Mouse (Mus musculus): Measurements from ENCODE around the gene 2010111I01Rik. TPM values are rescaled to one million over a fixed set of nuclear protein-coding genes. Genes with fewer than 3 reads are reported as not detected.
A peak's percentile ranks its signal among the peaks of the same experiment; 100 is the strongest.

Gene 2010111I01Rik
- polyA plus RNA-seq, 1 experiment, result 174 TPM

DNA sequence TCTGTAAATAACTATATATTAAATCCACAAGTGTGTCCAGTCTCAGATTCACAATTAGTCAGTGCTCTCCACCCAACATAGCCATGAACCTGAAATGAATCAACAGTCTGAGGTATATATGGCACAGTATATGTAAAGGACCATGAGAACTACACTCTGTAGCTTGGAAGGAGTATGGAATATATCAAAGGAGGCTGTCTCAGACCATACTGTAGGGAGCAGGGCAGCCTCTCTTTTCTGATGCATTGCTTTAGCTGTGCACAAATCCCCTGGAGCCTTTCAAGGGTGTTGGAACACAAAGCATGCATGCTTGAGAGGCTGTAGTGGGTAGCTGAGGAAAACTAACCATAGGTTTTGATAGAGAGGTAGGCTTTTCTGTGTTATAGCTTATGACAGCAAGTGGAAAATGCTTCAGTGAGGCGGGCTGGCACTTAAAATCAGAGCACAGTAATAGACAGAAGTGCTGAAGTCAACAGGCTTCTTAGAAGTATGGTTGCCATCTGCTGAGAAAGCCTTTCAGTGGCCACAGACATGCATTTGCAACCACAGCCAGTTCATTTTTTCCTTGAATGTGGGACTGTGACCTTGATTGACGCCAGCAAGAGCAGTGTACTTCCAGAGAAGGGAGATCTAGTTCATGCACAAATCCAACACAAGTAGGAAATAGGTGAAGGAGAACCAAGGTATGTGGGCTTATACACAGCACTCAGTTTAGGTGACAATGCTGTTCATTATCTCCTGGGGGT, 45.8 kb downstream of the 2010111I01Rik start:
- TF ChIP-seq POLR2A (IDR thresholded peaks at IDR 0.05; ENCODE audit: low read depth, low read length) (no peak), CTCF (IDR thresholded peaks at IDR 0.05; ENCODE audit: borderline replicate concordance, insufficient read depth, low read length) (no peak)
- H3K27ac ChIP-seq (ENCODE audit: insufficient read depth, low read length), result no peak overlapping the region

DNA sequence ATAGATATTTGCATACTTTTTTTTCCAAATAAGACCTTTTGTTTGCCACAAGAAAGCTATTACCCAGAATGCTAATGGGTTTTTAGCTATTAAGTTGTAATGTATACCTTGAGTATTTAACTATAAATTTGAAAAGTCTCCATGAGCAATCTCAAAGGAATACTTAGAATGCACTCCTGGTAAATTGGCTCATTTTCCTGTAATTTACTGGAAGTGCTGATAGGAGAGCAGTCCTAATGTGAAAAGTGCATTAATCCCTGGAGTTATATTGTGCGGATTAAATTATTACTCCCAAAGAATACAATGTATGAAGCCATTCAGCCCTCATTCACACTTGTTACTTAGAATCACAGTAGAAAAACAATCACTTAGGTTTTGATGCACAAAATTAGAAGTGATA, 49.7 kb downstream of the 2010111I01Rik start:
- TF ChIP-seq POLR2A (IDR thresholded peaks at IDR 0.05; ENCODE audit: low read depth, low read length), result no peak
- TF ChIP-seq CTCF (IDR thresholded peaks at IDR 0.05; ENCODE audit: borderline replicate concordance, insufficient read depth, low read length), result no peak
- H3K4me1 ChIP-seq (ENCODE audit: control insufficient read depth, insufficient read depth, low read length), result no peaks in the 10 kb centered on the region
- no peak overlapping the region for H3K4me3 ChIP-seq (ENCODE audit: insufficient read depth, low read length)
- no peak overlapping the region for H3K27ac ChIP-seq (ENCODE audit: insufficient read depth, low read length)

More for the DNA sequence above, 45.8 kb downstream of the 2010111I01Rik start:
- no peaks in the 10 kb centered on the region for H3K4me1 ChIP-seq (ENCODE audit: control insufficient read depth, insufficient read depth, low read length)
- H3K4me3 ChIP-seq (ENCODE audit: insufficient read depth, low read length), result no peak overlapping the region

DNA sequence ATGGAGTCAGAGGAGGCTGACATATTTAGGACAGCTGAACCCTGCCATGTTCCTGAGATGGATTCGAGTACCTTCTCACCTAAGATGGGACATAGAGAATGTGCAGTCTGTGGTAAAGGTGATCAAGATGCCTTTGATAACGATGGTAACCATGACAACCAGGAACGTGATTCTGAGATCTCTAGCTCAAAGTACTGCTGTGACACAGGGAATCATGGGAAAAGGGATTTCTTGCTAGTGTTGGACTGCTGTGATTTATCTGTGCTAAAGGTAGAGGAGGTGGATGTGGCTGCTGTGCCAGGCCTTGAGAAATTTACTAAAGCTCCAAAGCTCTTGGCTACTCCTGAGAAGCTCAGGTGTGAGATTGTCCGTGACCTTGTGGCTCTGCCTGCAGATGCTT, 50.7 kb downstream of the 2010111I01Rik start:
- no peak overlapping the region for H3K4me3 ChIP-seq (ENCODE audit: insufficient read depth, low read length)
- H3K27ac ChIP-seq (ENCODE audit: insufficient read depth, low read length), result no peak overlapping the region
- H3K4me1 ChIP-seq (ENCODE audit: control insufficient read depth, insufficient read depth, low read length), result no peaks in the 10 kb centered on the region
- no peak for TF ChIP-seq POLR2A (IDR thresholded peaks at IDR 0.05; ENCODE audit: low read depth, low read length)
- no peak for TF ChIP-seq CTCF (IDR thresholded peaks at IDR 0.05; ENCODE audit: borderline replicate concordance, insufficient read depth, low read length)

DNA sequence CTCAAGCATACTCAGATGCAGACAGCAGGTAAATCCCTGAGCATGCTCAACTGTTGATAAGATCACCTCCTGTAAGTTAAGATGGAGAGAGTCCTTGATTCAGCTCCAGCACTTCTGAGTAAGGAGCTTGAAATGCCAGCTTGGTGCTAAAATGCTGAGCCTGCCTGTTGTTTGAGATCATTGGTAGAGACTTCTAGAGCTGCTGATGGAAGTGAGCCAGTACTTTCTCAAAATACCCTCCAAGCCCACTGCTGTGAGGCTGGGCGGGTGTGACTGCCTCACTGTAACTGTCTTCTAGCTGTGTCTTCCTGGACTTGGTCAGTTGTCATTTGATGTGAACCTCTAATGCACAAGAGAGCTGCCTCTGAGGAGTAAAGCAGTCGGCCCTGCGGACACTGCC, 51.4 kb downstream of the 2010111I01Rik start:
- no peak for TF ChIP-seq CTCF (IDR thresholded peaks at IDR 0.05; ENCODE audit: borderline replicate concordance, insufficient read depth, low read length)
- no peak for TF ChIP-seq POLR2A (IDR thresholded peaks at IDR 0.05; ENCODE audit: low read depth, low read length)
- Histone ChIP-seq H3K4me1 (ENCODE audit: control insufficient read depth, insufficient read depth, low read length) (no peaks in the 10 kb centered on the region), H3K27ac (ENCODE audit: insufficient read depth, low read length) (no peak overlapping the region), H3K4me3 (ENCODE audit: insufficient read depth, low read length) (no peak overlapping the region)

DNA sequence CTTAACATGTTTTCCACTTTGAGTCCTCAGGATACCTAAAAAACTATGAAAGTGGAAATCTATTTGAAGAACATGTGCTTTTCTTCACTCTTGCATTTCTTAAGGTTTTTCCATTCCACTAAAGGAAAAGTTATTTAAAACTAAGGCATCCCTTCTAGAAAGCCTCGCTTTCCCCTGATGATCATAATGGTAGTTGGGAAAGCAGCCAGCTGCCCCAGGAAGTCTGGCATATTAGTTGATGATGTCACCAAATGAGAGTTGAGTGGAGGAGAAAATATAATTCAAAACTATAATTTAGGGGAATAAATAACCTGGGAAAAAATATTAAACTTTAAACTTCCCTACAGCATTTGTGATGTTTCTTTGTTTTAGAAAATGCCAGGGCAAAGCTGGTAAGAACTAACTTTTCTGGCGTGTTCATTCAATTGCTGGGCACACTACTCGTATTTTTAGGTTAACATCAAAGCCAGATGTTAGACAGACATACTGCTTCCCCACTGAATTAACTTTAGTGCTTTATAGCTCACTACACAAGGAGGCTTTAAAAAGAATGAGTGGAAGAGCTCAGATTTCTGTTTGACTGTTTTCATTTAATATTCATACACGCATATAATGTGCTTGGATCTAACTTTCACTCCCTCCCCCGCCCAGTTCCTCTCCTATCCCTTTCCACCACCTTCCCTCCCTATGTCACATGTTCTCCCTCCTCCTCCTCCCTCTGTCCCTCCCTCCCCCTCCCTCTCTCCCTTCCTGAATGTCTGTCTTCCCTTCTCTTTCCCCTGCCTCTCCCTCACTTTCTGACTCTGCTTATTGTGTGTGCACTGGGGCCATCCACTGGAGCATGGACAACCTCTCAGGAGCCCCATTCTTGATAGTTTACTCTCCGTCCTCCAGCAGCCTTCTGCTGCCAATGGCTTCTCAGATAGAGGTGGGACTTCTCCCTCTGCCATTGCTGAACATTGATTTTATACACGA, 58.8 kb downstream of the 2010111I01Rik start:
- peaks cover 8% of the 10 kb centered on the region; the same call in 1 of the 2 replicates for H3K4me1 ChIP-seq (ENCODE audit: control insufficient read depth, insufficient read depth, low read length)
- H3K27ac ChIP-seq (ENCODE audit: insufficient read depth, low read length), result peak overlapping the region; percentile 84
- no peak overlapping the region for H3K4me3 ChIP-seq (ENCODE audit: insufficient read depth, low read length)
- TF ChIP-seq CTCF (IDR thresholded peaks at IDR 0.05; ENCODE audit: borderline replicate concordance, insufficient read depth, low read length), result no peak
- TF ChIP-seq POLR2A (IDR thresholded peaks at IDR 0.05; ENCODE audit: low read depth, low read length), result no peak

DNA sequence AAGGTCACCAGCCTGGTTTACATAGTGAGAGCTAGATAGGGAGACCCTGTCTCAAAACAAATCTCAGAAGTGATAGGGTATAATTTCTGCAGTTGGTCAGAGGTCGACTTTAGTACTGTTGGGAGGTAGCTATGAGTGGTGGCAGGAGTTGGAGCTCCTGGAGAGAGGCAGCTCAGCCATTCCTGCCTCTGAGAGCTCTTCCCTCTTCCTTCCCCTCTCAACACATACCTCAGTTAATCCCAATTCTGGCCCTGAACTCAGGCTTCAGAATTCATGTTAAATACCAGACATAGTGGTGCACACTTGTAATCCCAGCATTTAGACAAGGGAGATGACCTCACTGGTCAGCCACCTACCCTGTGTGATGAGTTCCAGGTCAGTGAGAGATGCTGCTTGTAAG, 65.3 kb downstream of the 2010111I01Rik start:
- Histone ChIP-seq H3K4me3 (ENCODE audit: insufficient read depth, low read length) (no peak overlapping the region), H3K27ac (ENCODE audit: insufficient read depth, low read length) (no peak overlapping the region), H3K4me1 (ENCODE audit: control insufficient read depth, insufficient read depth, low read length) (no peaks in the 10 kb centered on the region)
- TF ChIP-seq CTCF (IDR thresholded peaks at IDR 0.05; ENCODE audit: borderline replicate concordance, insufficient read depth, low read length) (no peak), POLR2A (IDR thresholded peaks at IDR 0.05; ENCODE audit: low read depth, low read length) (no peak)

DNA sequence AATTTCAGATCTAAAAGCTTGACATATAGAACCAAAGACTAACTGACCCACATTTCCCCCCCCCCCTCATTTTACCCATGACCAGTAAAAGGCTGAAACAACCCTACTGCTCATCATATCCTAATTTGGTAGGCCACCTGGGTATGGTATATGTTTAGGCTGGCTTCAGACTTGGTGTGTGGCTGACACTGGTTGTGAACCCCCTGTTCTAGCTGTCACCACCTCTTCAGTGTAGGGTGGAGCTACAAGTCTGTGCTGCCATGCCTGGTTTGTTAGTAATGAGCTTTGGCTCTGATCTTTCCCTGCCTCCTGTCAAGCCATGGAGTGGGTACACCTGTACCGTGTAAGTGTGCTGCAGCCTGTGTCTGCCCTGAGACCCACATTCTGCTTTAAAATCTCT, 66.6 kb downstream of the 2010111I01Rik start:
- no peak overlapping the region for H3K27ac ChIP-seq (ENCODE audit: insufficient read depth, low read length)
- no peaks in the 10 kb centered on the region for H3K4me1 ChIP-seq (ENCODE audit: control insufficient read depth, insufficient read depth, low read length)
- H3K4me3 ChIP-seq (ENCODE audit: insufficient read depth, low read length), result no peak overlapping the region
- no peak for TF ChIP-seq POLR2A (IDR thresholded peaks at IDR 0.05; ENCODE audit: low read depth, low read length)
- TF ChIP-seq CTCF (IDR thresholded peaks at IDR 0.05; ENCODE audit: borderline replicate concordance, insufficient read depth, low read length), result no peak

DNA sequence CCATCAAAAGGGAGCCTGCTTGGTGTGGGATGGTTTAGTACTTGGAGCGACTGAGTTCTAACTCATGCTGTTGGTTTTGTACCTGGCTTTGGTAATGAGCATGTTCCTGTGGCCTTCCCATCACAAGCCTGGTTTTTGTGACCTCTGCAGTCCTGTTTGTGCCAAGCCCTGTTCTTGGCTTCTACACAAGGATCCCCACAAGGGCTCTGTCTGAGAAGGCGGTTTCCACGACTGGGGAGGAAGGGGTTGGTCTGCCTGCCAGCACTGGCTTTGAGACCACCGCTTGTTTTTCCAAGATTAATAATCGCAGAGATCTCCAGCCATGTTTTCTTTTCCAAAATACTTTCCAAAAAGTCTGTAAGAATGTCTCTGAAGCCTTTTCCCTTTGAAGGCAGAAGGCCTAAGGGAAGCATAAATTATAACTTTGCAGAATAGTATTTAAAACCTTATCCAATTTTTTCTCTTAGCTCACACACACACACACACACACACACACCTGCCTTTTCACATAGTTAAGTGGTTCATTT, 67.7 kb downstream of the 2010111I01Rik start:
- TF ChIP-seq CTCF (IDR thresholded peaks at IDR 0.05; ENCODE audit: borderline replicate concordance, insufficient read depth, low read length), result no peak
- TF ChIP-seq POLR2A (IDR thresholded peaks at IDR 0.05; ENCODE audit: low read depth, low read length), result no peak
- H3K27ac ChIP-seq (ENCODE audit: insufficient read depth, low read length), result no peak overlapping the region
- no peaks in the 10 kb centered on the region for H3K4me1 ChIP-seq (ENCODE audit: control insufficient read depth, insufficient read depth, low read length)
- H3K4me3 ChIP-seq (ENCODE audit: insufficient read depth, low read length), result no peak overlapping the region

DNA sequence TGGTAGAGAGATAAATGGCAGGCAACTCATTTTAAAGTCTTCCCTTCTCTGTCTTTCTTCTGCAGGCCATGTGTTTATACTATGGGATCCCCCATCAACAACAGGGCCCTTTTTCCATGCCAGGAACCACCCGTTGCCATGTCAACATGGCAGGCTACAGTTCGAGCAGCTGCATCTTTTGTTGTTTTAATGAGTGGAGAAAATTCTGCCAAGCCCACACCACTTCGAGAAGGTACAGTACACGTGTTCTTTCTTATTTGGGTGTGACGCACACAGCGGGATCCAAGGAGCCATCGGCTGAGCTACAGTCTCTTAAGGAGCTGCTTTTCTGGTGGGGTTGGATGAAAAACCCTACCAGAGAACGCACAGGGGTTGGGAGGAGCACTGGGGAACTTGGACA, 68.3 kb downstream of the 2010111I01Rik start:
- Histone ChIP-seq H3K4me1 (ENCODE audit: control insufficient read depth, insufficient read depth, low read length) (no peaks in the 10 kb centered on the region), H3K27ac (ENCODE audit: insufficient read depth, low read length) (no peak overlapping the region), H3K4me3 (ENCODE audit: insufficient read depth, low read length) (no peak overlapping the region)
- no peak for TF ChIP-seq CTCF (IDR thresholded peaks at IDR 0.05; ENCODE audit: borderline replicate concordance, insufficient read depth, low read length)
- no peak for TF ChIP-seq POLR2A (IDR thresholded peaks at IDR 0.05; ENCODE audit: low read depth, low read length)

Data from embryonic fibroblast, embryonic 13.5 days (primary cell).